Mouse (Mus musculus) kidney, adult 2 months (tissue): ENCODE measurements around the gene Rpusd3.

Experiments
- CTCF ChIP-seq: fragments of 200-500 bp; conservative IDR thresholded peaks from 2 replicates; pipeline ENCODE4 v1.5.1; 2011; ENCODE audit warnings: low read depth, mild to moderate bottlenecking, control low read depth, low read length, moderate library complexity, mixed read lengths; ENCODE audit not compliant: insufficient read depth, insufficient read length
- POLR2A ChIP-seq: fragments of 200-500 bp; IDR thresholded peaks from one replicate; pipeline ENCODE4 v1.6.1; 2011; ENCODE audit warnings: low read depth, low read length, control low read depth

- TF ChIP-seq POLR2A (no peak), CTCF (peak; percentile 75)
These were observed 8.3 kb upstream of the Rpusd3 start for GRCm38 (mm10) chr6:113427397-113427796.
